Mouse (Mus musculus): ENCODE results near the gene Ubac1. TPM values are rescaled to one million over a fixed set of nuclear protein-coding genes. Genes with fewer than 3 reads are reported as not detected.

Ubac1 gene
- total and polyA plus RNA-seq, 2 experiments from 2014 or later, result 93.6 to 150 TPM

GRCm38 (mm10) chr2:25989651-25990050 lies 31.9 kb downstream of the Ubac1 start:
- Histone ChIP-seq H3K4me1 (ENCODE audit: insufficient read depth, low read length) (no peaks in the 10 kb centered on the region), H3K27me3 (ENCODE audit: insufficient read depth, low read length) (no peaks in the 10 kb centered on the region), H3K36me3 (ENCODE audit: insufficient read depth, low read length) (no peaks in the 10 kb centered on the region), H3K9me3 (ENCODE audit: low read length) (no peaks in the 10 kb centered on the region), H3K27ac (no peak overlapping the region), H3K4me2 (ENCODE audit: low read depth, low read length) (no peak overlapping the region), H3K4me3 (ENCODE audit: low read length) (no peak overlapping the region), H3K9ac (replicated peaks; ENCODE audit: low read length) (no peak overlapping the region)
- ATAC-seq (no peak), DNase-seq (ENCODE audit: low spot score) (no peak)
- no peak for TF ChIP-seq CTCF (IDR thresholded peaks at IDR 0.05; ENCODE audit: low read depth)
- WGBS, result 96% methylated on average over 1 of the region's 1 CpGs

- Histone ChIP-seq H3K36me3 (ENCODE audit: insufficient read depth, low read length) (no peaks in the 10 kb centered on the region), H3K4me2 (ENCODE audit: low read depth, low read length) (no peak overlapping the region), H3K4me1 (ENCODE audit: insufficient read depth, low read length) (peaks cover 6% of the 10 kb centered on the region; the same call in 1 of the 2 replicates), H3K9ac (replicated peaks; ENCODE audit: low read length) (no peak overlapping the region), H3K27ac (no peak overlapping the region), H3K9me3 (ENCODE audit: low read length) (no peaks in the 10 kb centered on the region), H3K27me3 (ENCODE audit: insufficient read depth, low read length) (no peaks in the 10 kb centered on the region), H3K4me3 (ENCODE audit: low read length) (no peak overlapping the region)
- no peak for ATAC-seq
- DNase-seq (ENCODE audit: low spot score), result no peak
- no peak for TF ChIP-seq CTCF (IDR thresholded peaks at IDR 0.05; ENCODE audit: low read depth)
- 87% methylated on average over 6 of the region's 6 CpGs for WGBS
Measured at GRCm38 (mm10) chr2:25987817-25988216, 33.7 kb downstream of the Ubac1 start.

GRCm38 (mm10) chr2:25986601-25987000 lies 34.9 kb downstream of the Ubac1 start:
- no peak overlapping the region for H3K4me3 ChIP-seq (ENCODE audit: low read length)
- WGBS, result 43% methylated on average over 5 of the region's 5 CpGs
- TF ChIP-seq CTCF (IDR thresholded peaks at IDR 0.05; ENCODE audit: low read depth), result no peak
- no peaks in the 10 kb centered on the region for H3K9me3 ChIP-seq (ENCODE audit: low read length)
- no peaks in the 10 kb centered on the region for H3K36me3 ChIP-seq (ENCODE audit: insufficient read depth, low read length)
- peaks cover 9% of the 10 kb centered on the region for H3K4me1 ChIP-seq (ENCODE audit: insufficient read depth, low read length)
- no peak overlapping the region for H3K9ac ChIP-seq (replicated peaks; ENCODE audit: low read length)
- H3K27me3 ChIP-seq (ENCODE audit: insufficient read depth, low read length), result no peaks in the 10 kb centered on the region
- no peak overlapping the region for H3K4me2 ChIP-seq (ENCODE audit: low read depth, low read length)
- no peak for DNase-seq (ENCODE audit: low spot score)
- ATAC-seq, result no peak
- no peak overlapping the region for H3K27ac ChIP-seq

DNA sequence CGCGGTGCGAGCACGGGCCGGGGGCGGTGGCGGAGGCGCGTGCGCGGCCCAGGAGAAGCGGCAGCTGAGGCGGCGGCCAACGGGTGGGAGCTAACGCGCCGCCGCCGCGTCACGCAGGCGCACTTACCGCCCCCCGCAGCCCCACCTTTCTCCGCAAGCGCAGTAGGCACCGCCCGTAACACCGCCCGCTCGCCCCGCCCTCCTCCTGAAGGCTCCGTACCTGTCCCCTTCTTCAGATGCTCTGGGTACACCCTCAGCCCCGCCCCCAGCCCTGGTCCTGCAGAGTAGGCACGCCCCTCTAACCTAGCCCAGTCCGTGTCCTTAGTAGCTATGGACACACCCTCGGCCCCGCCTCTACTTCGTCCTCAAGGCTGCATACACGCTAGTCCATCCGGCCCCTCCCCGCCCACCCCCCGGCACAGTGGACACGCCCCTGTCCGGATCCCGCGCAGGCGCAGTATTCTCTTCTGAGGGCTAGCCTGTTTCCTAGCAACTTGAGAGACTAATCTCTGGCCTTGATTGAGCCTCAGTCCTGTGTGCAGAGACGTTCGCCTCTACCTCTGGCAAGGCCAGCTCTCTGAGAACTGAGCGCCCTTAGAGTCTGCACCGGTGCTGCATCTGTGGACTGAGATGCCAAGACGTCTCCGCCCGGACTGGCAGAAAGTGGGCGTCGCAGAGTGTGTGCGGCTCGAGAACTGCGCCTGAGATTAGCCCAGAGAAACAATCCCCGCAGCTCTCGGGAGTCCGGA lies 38.2 kb downstream of the Ubac1 start, which contains the start of gene Camsap1:
Camsap1 (minus strand) TSS at position 124 of the 749 bp plus-strand sequence.
- Histone ChIP-seq H3K4me3 (ENCODE audit: low read length) (peak within 1 kb of the TSS; percentile 94), H3K9me3 (ENCODE audit: low read length) (no peaks in the 10 kb centered on the region), H3K4me2 (ENCODE audit: low read depth, low read length) (peak within 1 kb of the TSS; percentile 73), H3K9ac (replicated peaks; ENCODE audit: low read length) (peak within 1 kb of the TSS; percentile 94), H3K27me3 (ENCODE audit: insufficient read depth, low read length) (no peaks in the 10 kb centered on the region), H3K4me1 (ENCODE audit: insufficient read depth, low read length) (peaks cover 18% of the 10 kb centered on the region), H3K36me3 (ENCODE audit: insufficient read depth, low read length) (no peaks in the 10 kb centered on the region), H3K27ac (peak within 1 kb of the TSS; percentile 97)
- TF ChIP-seq CTCF (IDR thresholded peaks at IDR 0.05; ENCODE audit: low read depth), result no peak
- ATAC-seq, result peak; percentile 99
- DNase-seq (ENCODE audit: low spot score), result peak; percentile 99
- WGBS, result under 1% methylated on average over 42 of the region's 64 CpGs

DNA sequence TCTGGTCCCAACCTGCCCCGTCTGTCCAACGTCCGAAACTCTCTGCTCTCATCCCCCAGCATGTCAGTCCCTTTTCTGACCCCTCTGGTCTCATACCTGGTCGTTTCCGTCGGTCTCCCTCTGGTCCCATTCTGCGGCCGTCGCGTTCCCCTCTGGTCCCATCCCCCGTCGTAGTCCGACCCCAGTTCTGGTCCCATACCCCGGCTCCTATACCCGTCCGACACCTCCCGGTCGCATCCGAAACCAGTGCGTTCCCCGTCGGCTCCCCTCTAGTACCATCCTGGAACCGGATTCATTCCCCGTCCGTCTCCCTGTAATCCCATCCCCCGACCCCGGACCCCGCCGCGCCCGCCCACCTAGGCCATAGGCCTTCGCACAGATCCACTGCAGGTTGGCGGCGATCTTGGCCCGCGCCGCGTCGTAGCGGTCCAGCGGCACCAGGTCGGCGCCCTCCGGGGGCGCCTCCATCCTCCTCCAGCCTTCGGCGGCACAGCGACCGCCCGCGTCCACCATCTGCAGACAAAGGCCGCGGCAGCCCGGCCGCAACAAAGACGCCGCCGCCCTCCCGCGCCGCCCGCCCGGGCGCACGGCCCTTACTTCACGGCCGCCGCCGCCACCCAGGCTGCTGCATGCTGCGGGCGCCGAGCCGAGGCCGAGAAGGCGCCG lies 39.0 kb downstream of the Ubac1 start:
- Histone ChIP-seq H3K36me3 (ENCODE audit: insufficient read depth, low read length) (no peaks in the 10 kb centered on the region), H3K27me3 (ENCODE audit: insufficient read depth, low read length) (no peaks in the 10 kb centered on the region), H3K27ac (peak overlapping the region; percentile 97), H3K4me1 (ENCODE audit: insufficient read depth, low read length) (peaks cover 18% of the 10 kb centered on the region), H3K4me3 (ENCODE audit: low read length) (peak overlapping the region; percentile 94), H3K9ac (replicated peaks; ENCODE audit: low read length) (peak overlapping the region; percentile 94), H3K4me2 (ENCODE audit: low read depth, low read length) (peak overlapping the region; percentile 73), H3K9me3 (ENCODE audit: low read length) (no peaks in the 10 kb centered on the region)
- no peak for DNase-seq (ENCODE audit: low spot score)
- peak; percentile 1; the same call in 1 of the 2 replicates for ATAC-seq
- WGBS, result under 1% methylated on average over 69 of the region's 76 CpGs
- no peak for TF ChIP-seq CTCF (IDR thresholded peaks at IDR 0.05; ENCODE audit: low read depth)

DNA sequence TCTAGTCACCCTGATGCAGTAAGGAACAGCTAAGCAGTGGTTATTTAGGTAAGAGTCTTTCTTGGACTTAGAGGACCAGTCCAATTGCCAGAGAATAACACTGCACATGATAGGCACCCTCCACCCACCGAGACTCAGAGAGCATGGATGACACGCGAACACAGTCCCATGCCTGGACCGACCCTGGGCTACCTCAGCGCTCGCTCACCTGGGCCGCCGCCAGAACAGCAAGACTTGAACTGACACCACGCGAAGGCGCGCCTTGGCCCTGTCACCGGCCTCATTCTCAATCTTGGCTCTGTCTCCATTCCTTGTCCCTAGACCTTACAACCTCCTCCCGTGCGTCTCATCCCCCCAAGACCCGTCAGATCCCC lies 39.5 kb downstream of the Ubac1 start:
- no peaks in the 10 kb centered on the region for H3K27me3 ChIP-seq (ENCODE audit: insufficient read depth, low read length)
- DNase-seq (ENCODE audit: low spot score) (peak; percentile 63), ATAC-seq (no peak)
- H3K27ac ChIP-seq, result peak overlapping the region; percentile 97
- no peak for TF ChIP-seq CTCF (IDR thresholded peaks at IDR 0.05; ENCODE audit: low read depth)
- peaks cover 18% of the 10 kb centered on the region for H3K4me1 ChIP-seq (ENCODE audit: insufficient read depth, low read length)
- WGBS, result under 1% methylated on average over 16 of the region's 16 CpGs
- H3K9ac ChIP-seq (replicated peaks; ENCODE audit: low read length), result peak overlapping the region; percentile 94
- H3K36me3 ChIP-seq (ENCODE audit: insufficient read depth, low read length), result no peaks in the 10 kb centered on the region
- H3K4me3 ChIP-seq (ENCODE audit: low read length), result peak overlapping the region; percentile 94
- H3K9me3 ChIP-seq (ENCODE audit: low read length), result no peaks in the 10 kb centered on the region
- peak overlapping the region; percentile 73 for H3K4me2 ChIP-seq (ENCODE audit: low read depth, low read length)

All from hindbrain, postnatal 0 days (tissue).